ENCODE assay signal across 7 mouse cellular contexts in genomic region chr5:135186621-135187348, GRCm38 (mm10). TPM values are rescaled to one million over a fixed set of nuclear protein-coding genes. Genes with fewer than 3 reads are reported as not detected.
DNase-seq lines count a peak whose midpoint lies in the region; ATAC-seq lines count a peak whose summit lies in the region.

Gene Baz1b (plus strand): TSS chr5:135187264.

- WGBS in intestine, embryonic 16.5 days, result under 1% methylated on average over 55 of the region's 57 CpGs
- under 1% methylated on average over 56 of the region's 57 CpGs for WGBS in midbrain, embryonic 11.5 days

- intact Hi-C loops in left cerebral cortex, postnatal 36 days (cut with DNase I), result loop anchor here (1.0 to 5.0 kb wide), 3 partner anchors 18 to 179 kb away; partner anchors contain the start of genes Abhd11, Bcl7b and Tbl2

- DNase-seq in adrenal gland, adult 8-10 months, result peak; percentile 99
- DNase-seq in embryo, embryonic 9.5 days (ENCODE audit: extremely low spot score), result peak; percentile 98
- DNase-seq in gastrocnemius, postnatal 4 days (ENCODE audit: low spot score in 2 of 2), result peak; percentile 95 to 99
- DNase-seq in left cerebral cortex, postnatal 36 days (ENCODE audit: low spot score in 2 of 2), result peak; percentile 98 to 99
- peak; percentile 99 for DNase-seq in midbrain, embryonic 11.5 days (ENCODE audit: low spot score, missing footprints)
- peak; percentile 99 for DNase-seq in skeletal muscle tissue, adult 2 months (ENCODE audit: low read depth, low spot score)

- peak within 1 kb of the TSS; percentile 70 for H3K4me2 ChIP-seq in intestine, embryonic 16.5 days (ENCODE audit: low read depth, low read length)
- H3K4me2 ChIP-seq in midbrain, embryonic 11.5 days, result peak within 1 kb of the TSS; percentile 82

- H3K27ac ChIP-seq in intestine, embryonic 16.5 days (ENCODE audit: low read length), result peak within 1 kb of the TSS; percentile 98
- H3K27ac ChIP-seq in midbrain, embryonic 11.5 days (ENCODE audit: low read depth, low read length), result peak within 1 kb of the TSS; percentile 97

- ATAC-seq in intestine, embryonic 16.5 days, result peak; percentile 98
- peak; percentile 97 for ATAC-seq in midbrain, embryonic 11.5 days (ENCODE audit: low FRiP score)

- no peaks in the 10 kb centered on the region for H3K9me3 ChIP-seq in intestine, embryonic 16.5 days (ENCODE audit: control insufficient read depth, low read length)
- peaks cover 2% of the 10 kb centered on the region; the same call in 1 of the 2 replicates for H3K9me3 ChIP-seq in midbrain, embryonic 11.5 days (ENCODE audit: control insufficient read depth, low read length)

- H3K9ac ChIP-seq in intestine, embryonic 16.5 days (ENCODE audit: low read depth, low read length), result peak within 1 kb of the TSS; percentile 98
- H3K9ac ChIP-seq in midbrain, embryonic 11.5 days (ENCODE audit: low read length), result peak within 1 kb of the TSS; percentile 99

- H3K36me3 ChIP-seq in intestine, embryonic 16.5 days (ENCODE audit: control insufficient read depth, insufficient read depth, low read length), result 0 out of 2 replicates have a peak, but pooled peaks cover 2% of the 10 kb centered on the region
- H3K36me3 ChIP-seq in midbrain, embryonic 11.5 days (ENCODE audit: control insufficient read depth, insufficient read depth, low read length), result peaks cover 5% of the 10 kb centered on the region; the same call in 1 of the 2 replicates

- peak within 1 kb of the TSS; percentile 97 for H3K4me3 ChIP-seq in intestine, embryonic 16.5 days (ENCODE audit: low read length)
- H3K4me3 ChIP-seq in midbrain, embryonic 11.5 days (ENCODE audit: low read depth, low read length), result peak within 1 kb of the TSS; percentile 100

- H3K27me3 ChIP-seq in intestine, embryonic 16.5 days (replicated peaks; ENCODE audit: control insufficient read depth, insufficient read depth, low read length), result no peaks in the 10 kb centered on the region
- H3K27me3 ChIP-seq in midbrain, embryonic 11.5 days (ENCODE audit: control insufficient read depth, insufficient read depth, low read length), result no peaks in the 10 kb centered on the region

- peaks cover 25% of the 10 kb centered on the region for H3K4me1 ChIP-seq in intestine, embryonic 16.5 days (ENCODE audit: control insufficient read depth, insufficient read depth, low read length)
- H3K4me1 ChIP-seq in midbrain, embryonic 11.5 days (ENCODE audit: control insufficient read depth, insufficient read depth, low read length), result peaks cover 23% of the 10 kb centered on the region

RNA-seq across cellular contexts. Expression of gene Baz1b, which starts in this region (rescaled TPM):
- 100 to 1,000 TPM in 1 of 4 experiments, 10 to 100 TPM in 3; 71.4 to 118 (median 94.8) TPM for total RNA-seq in adrenal gland, adult 8-10 months (2022)
- total RNA-seq in gastrocnemius, postnatal 4 days (2021), result 10 to 100 TPM; 59.4 to 63.6 TPM
- polyA plus RNA-seq in intestine, embryonic 16.5 days (2015; fragmentation: Nextera tagmentation; extraction: Ambion mirVana), result 19.0 and 20.9 TPM in 2 replicates
- 10 to 100 TPM; 60.9 to 85.3 TPM for total RNA-seq in left cerebral cortex, postnatal 36 days (2021)
- polyA plus RNA-seq in midbrain, embryonic 11.5 days (2014; fragmentation: Nextera tagmentation; extraction: Ambion mirVana), result 57.7 and 60.6 TPM in 2 replicates

Comparison
In these comparisons a context has a peak if more than half of its experiments do, and no peak if none do; other contexts are left out.
1. Peak in every context shown above with its lines: DNase-seq, ATAC-seq, H3K4me3 ChIP-seq and H3K27ac ChIP-seq.